Mouse (Mus musculus): ENCODE measurements around the gene Osm.

The Osm gene

GRCm38 (mm10) chr11:4216248-4217000 is 19.8 kb upstream of the Osm start:
- peak; percentile 88 for DNase-seq

GRCm38 (mm10) chr11:4217914-4218629 is 18.1 kb upstream of the Osm start, which contains the start of gene Castor1:
Gene Castor1 (plus strand): TSS chr11:4218225.
- DNase-seq: peak; percentile 99

GRCm38 (mm10) chr11:4218637-4219036 is 17.6 kb upstream of the Osm start:
- no peak for DNase-seq

GRCm38 (mm10) chr11:4219317-4219751 is 16.9 kb upstream of the Osm start:
- DNase-seq: peak; percentile 94

GRCm38 (mm10) chr11:4219908-4220307 is 16.3 kb upstream of the Osm start:
- DNase-seq: no peak

GRCm38 (mm10) chr11:4220443-4221400 is 15.5 kb upstream of the Osm start:
- peak; percentile 89 for DNase-seq

- DNase-seq: no peak
These were observed 13.9 kb upstream of the Osm start for GRCm38 (mm10) chr11:4222046-4222950.

- DNase-seq: no peak
These were observed 12.6 kb upstream of the Osm start for GRCm38 (mm10) chr11:4223393-4224188.

- DNase-seq: no peak
These were observed 12.0 kb upstream of the Osm start for GRCm38 (mm10) chr11:4224223-4224622.

- no peak for DNase-seq
These were observed 9.5 kb upstream of the Osm start for GRCm38 (mm10) chr11:4226569-4227325.

GRCm38 (mm10) chr11:4228463-4228862 is 7.8 kb upstream of the Osm start:
- no peak for DNase-seq

GRCm38 (mm10) chr11:4229841-4230240 is 6.4 kb upstream of the Osm start:
- no peak for DNase-seq

GRCm38 (mm10) chr11:4231435-4231834 is 4.8 kb upstream of the Osm start:
- no peak for DNase-seq

- no peak for DNase-seq
These were observed 3.6 kb upstream of the Osm start for GRCm38 (mm10) chr11:4232644-4233043.

- no peak for DNase-seq
These were observed 1.1 kb upstream of the Osm start for GRCm38 (mm10) chr11:4235052-4235655.

- no peak for DNase-seq
These were observed 387 bp downstream of the Osm start for GRCm38 (mm10) chr11:4236546-4237067.

GRCm38 (mm10) chr11:4237389-4237912 is 1.2 kb downstream of the Osm start:
- DNase-seq: no peak

GRCm38 (mm10) chr11:4238167-4238566 is 1.9 kb downstream of the Osm start:
- DNase-seq: no peak

- DNase-seq: no peak
These were observed 3.5 kb downstream of the Osm start for GRCm38 (mm10) chr11:4239691-4240090.
